ENCODE assay signal across 7 mouse cellular contexts in genomic region chr11:78176905-78177331, GRCm38 (mm10). TPM values are rescaled to one million over a fixed set of nuclear protein-coding genes. Genes with fewer than 3 reads are reported as not detected.
DNase-seq lines count a peak whose midpoint lies in the region; ATAC-seq lines count a peak whose summit lies in the region.

No protein-coding gene starts in this region.

- peaks cover 54% of the 10 kb centered on the region for H3K4me1 ChIP-seq in limb, embryonic 13.5 days

- H3K27ac ChIP-seq in limb, embryonic 13.5 days, result peak overlapping the region; percentile 98; the same call in 1 of the 2 replicates

- whole genome bisulfite sequencing in limb, embryonic 13.5 days, result under 1% methylated on average over 23 of the region's 23 CpGs

- H3K27me3 ChIP-seq in limb, embryonic 13.5 days, result no peaks in the 10 kb centered on the region

- peak overlapping the region; percentile 66 for H3K9ac ChIP-seq in limb, embryonic 13.5 days

- peak overlapping the region; percentile 91 for H3K4me2 ChIP-seq in limb, embryonic 13.5 days (replicated peaks)

- peaks cover 36% of the 10 kb centered on the region for H3K36me3 ChIP-seq in limb, embryonic 13.5 days

- peak; percentile 7; the same call in 1 of the 2 replicates for ATAC-seq in erythroid progenitor cell, adult 5-6 weeks (replicated peaks; ENCODE audit: low FRiP score, poor library complexity, severe bottlenecking)
- ATAC-seq in limb, embryonic 13.5 days (ENCODE audit: low FRiP score, low read depth), result no peak
- ATAC-seq in granulocyte monocyte progenitor cell, adult 5-6 weeks (replicated peaks; ENCODE audit: poor library complexity, severe bottlenecking), result no peak

- peak overlapping the region; percentile 68 for H3K4me3 ChIP-seq in limb, embryonic 13.5 days

- H3K9me3 ChIP-seq in limb, embryonic 13.5 days, result no peaks in the 10 kb centered on the region

- DNase-seq in thymus, postnatal 25 days, result peak; percentile 35
- no peak for DNase-seq in thymus, postnatal 0 days (ENCODE audit: low spot score)
- DNase-seq in natural killer cell, adult 2 months (ENCODE audit: low spot score in 2 of 2), result peak; percentile 60 to 72
- no peak for DNase-seq in urinary bladder, adult 2 months (ENCODE audit: low spot score)

RNA-seq across cellular contexts. Expression of gene Tlcd1, which starts 0.4 kb away (rescaled TPM):
- polyA plus RNA-seq in thymus, postnatal 0 days (2015; fragmentation: Nextera tagmentation; extraction: Ambion mirVana), result 12.2 and 13.5 TPM in 2 replicates
- total RNA-seq in erythroid progenitor cell, adult 5-6 weeks (2015; ENCODE audit: low replicate concordance), result 174 and 194 TPM in 2 replicates
- total RNA-seq in erythroid progenitor cell, adult 5-6 weeks (2017; ENCODE audit: low replicate concordance), result 107 and 197 TPM in 2 replicates
- polyA plus RNA-seq in limb, embryonic 13.5 days (2015; fragmentation: Nextera tagmentation; extraction: Ambion mirVana), result 13.5 and 14.1 TPM in 2 replicates
- 24.1 and 33.5 TPM in 2 replicates for polyA plus RNA-seq in urinary bladder, adult 2 months (2012; rRNA removed)
- 1.1 and 3.5 TPM in 2 replicates for total RNA-seq in granulocyte monocyte progenitor cell, adult 5-6 weeks (2014; fragmentation: Nextera tagmentation)
- total RNA-seq in granulocyte monocyte progenitor cell, adult 5-6 weeks (2017), result 2.9 and 4.1 TPM in 2 replicates

RNA-seq across cellular contexts. Expression of gene Nek8, which starts 0.4 kb away (rescaled TPM):
- polyA plus RNA-seq in thymus, postnatal 0 days (2015; fragmentation: Nextera tagmentation; extraction: Ambion mirVana), result 14.1 and 14.5 TPM in 2 replicates
- 43.2 and 79.6 TPM in 2 replicates for total RNA-seq in erythroid progenitor cell, adult 5-6 weeks (2015; ENCODE audit: low replicate concordance)
- total RNA-seq in erythroid progenitor cell, adult 5-6 weeks (2017; ENCODE audit: low replicate concordance), result 35.9 and 76.8 TPM in 2 replicates
- polyA plus RNA-seq in limb, embryonic 13.5 days (2015; fragmentation: Nextera tagmentation; extraction: Ambion mirVana), result 20.1 and 20.7 TPM in 2 replicates
- 14.4 and 19.7 TPM in 2 replicates for polyA plus RNA-seq in urinary bladder, adult 2 months (2012; rRNA removed)
- total RNA-seq in granulocyte monocyte progenitor cell, adult 5-6 weeks (2014; fragmentation: Nextera tagmentation), result 3.5 and 14.4 TPM in 2 replicates
- 5.8 and 6.1 TPM in 2 replicates for total RNA-seq in granulocyte monocyte progenitor cell, adult 5-6 weeks (2017)

RNA-seq across cellular contexts. Expression of gene Rpl23a, which starts 6.5 kb away (rescaled TPM):
- polyA plus RNA-seq in thymus, postnatal 0 days (2015; fragmentation: Nextera tagmentation; extraction: Ambion mirVana), result 1,919 and 1,995 TPM in 2 replicates
- total RNA-seq in erythroid progenitor cell, adult 5-6 weeks (2015; ENCODE audit: low replicate concordance), result 1,034 and 1,190 TPM in 2 replicates
- total RNA-seq in erythroid progenitor cell, adult 5-6 weeks (2017; ENCODE audit: low replicate concordance), result 811 and 1,012 TPM in 2 replicates
- polyA plus RNA-seq in limb, embryonic 13.5 days (2015; fragmentation: Nextera tagmentation; extraction: Ambion mirVana), result 1,373 and 1,384 TPM in 2 replicates
- 2,424 and 3,048 TPM in 2 replicates for polyA plus RNA-seq in urinary bladder, adult 2 months (2012; rRNA removed)
- 5,451 and 5,560 TPM in 2 replicates for total RNA-seq in granulocyte monocyte progenitor cell, adult 5-6 weeks (2014; fragmentation: Nextera tagmentation)
- total RNA-seq in granulocyte monocyte progenitor cell, adult 5-6 weeks (2017), result 3,079 and 3,080 TPM in 2 replicates

RNA-seq across cellular contexts. Expression of gene Rab34, which starts 11.3 kb away (rescaled TPM):
- 26.4 and 29.6 TPM in 2 replicates for polyA plus RNA-seq in thymus, postnatal 0 days (2015; fragmentation: Nextera tagmentation; extraction: Ambion mirVana)
- total RNA-seq in erythroid progenitor cell, adult 5-6 weeks (2015; ENCODE audit: low replicate concordance), result 2.9 TPM in 1 of 2 replicates, not detected in the other
- 2.6 and 7.1 TPM in 2 replicates for total RNA-seq in erythroid progenitor cell, adult 5-6 weeks (2017; ENCODE audit: low replicate concordance)
- polyA plus RNA-seq in limb, embryonic 13.5 days (2015; fragmentation: Nextera tagmentation; extraction: Ambion mirVana), result 171 and 185 TPM in 2 replicates
- 66.7 and 79.2 TPM in 2 replicates for polyA plus RNA-seq in urinary bladder, adult 2 months (2012; rRNA removed)
- total RNA-seq in granulocyte monocyte progenitor cell, adult 5-6 weeks (2014; fragmentation: Nextera tagmentation), result 6.1 and 7.2 TPM in 2 replicates
- 1.5 and 3.6 TPM in 2 replicates for total RNA-seq in granulocyte monocyte progenitor cell, adult 5-6 weeks (2017)

RNA-seq across cellular contexts. Expression of gene Traf4, which starts 11.5 kb away (rescaled TPM):
- polyA plus RNA-seq in thymus, postnatal 0 days (2015; fragmentation: Nextera tagmentation; extraction: Ambion mirVana), result 57.5 and 58.6 TPM in 2 replicates
- total RNA-seq in erythroid progenitor cell, adult 5-6 weeks (2015; ENCODE audit: low replicate concordance), result 11.3 and 35.3 TPM in 2 replicates
- 14.6 and 16.1 TPM in 2 replicates for total RNA-seq in erythroid progenitor cell, adult 5-6 weeks (2017; ENCODE audit: low replicate concordance)
- polyA plus RNA-seq in limb, embryonic 13.5 days (2015; fragmentation: Nextera tagmentation; extraction: Ambion mirVana), result 108 and 109 TPM in 2 replicates
- polyA plus RNA-seq in urinary bladder, adult 2 months (2012; rRNA removed), result 20.4 and 26.1 TPM in 2 replicates
- total RNA-seq in granulocyte monocyte progenitor cell, adult 5-6 weeks (2014; fragmentation: Nextera tagmentation), result 4.9 and 7.3 TPM in 2 replicates
- 2.8 and 3.6 TPM in 2 replicates for total RNA-seq in granulocyte monocyte progenitor cell, adult 5-6 weeks (2017)

Comparison
In these comparisons a context has a peak if more than half of its experiments do, and no peak if none do; other contexts are left out.
1. DNase-seq: peak in thymus, postnatal 25 days (single experiment) and natural killer cell, adult 2 months (2 of 2); none in thymus, postnatal 0 days (single experiment) and urinary bladder, adult 2 months (single experiment).